Mouse (Mus musculus) MEL (cell line): ENCODE data around the gene Proser3. TPM values are rescaled to one million over a fixed set of nuclear protein-coding genes. Genes with fewer than 3 reads are reported as not detected.
A peak's percentile ranks its signal among the peaks of the same experiment; 100 is the strongest.

ENCODE experiments used
- DNase-seq: peaks from one replicate; pipeline ENCODE4 v3.0.0; 2011; ENCODE audit warnings: low read depth, low spot score
- H3K27ac ChIP-seq: 2 replicates; pipeline ENCODE4 v1.5.1; 2012; ENCODE audit warnings: low read depth, mild to moderate bottlenecking, control low read depth, low read length, moderate library complexity; ENCODE audit not compliant: control insufficient read depth
- H3K27me3 ChIP-seq, 2 experiments: fragments of 150-350 bp in 1 of 2; sonication (generic) in 1 of 2; 2 replicates each; pipeline ENCODE4 v1.6.1; 2012; ENCODE audit warnings: low read length in 2 of 2, mild to moderate bottlenecking in 2 of 2, improper control_type of control experiment in 1 of 2, moderate library complexity in 1 of 2; ENCODE audit not compliant: insufficient read depth in 2 of 2, control insufficient read depth in 1 of 2
- H3K36me3 ChIP-seq, 2 experiments: 2 replicates each; pipeline ENCODE4 v1.6.1; 2012 to 2014; ENCODE audit warnings: low read length in 2 of 2, improper control_type of control experiment in 1 of 2, inconsistent platforms in 1 of 2, mild to moderate bottlenecking in 1 of 2; ENCODE audit not compliant: insufficient read depth in 2 of 2, control insufficient read depth in 1 of 2
- H3K4me1 ChIP-seq, 2 experiments: fragments of 150-350 bp in 1 of 2; sonication (generic) in 1 of 2; 2 replicates each; pipeline ENCODE4 v1.6.1; 2012; ENCODE audit warnings: low read length in 2 of 2, improper control_type of control experiment in 1 of 2, mild to moderate bottlenecking in 1 of 2; ENCODE audit not compliant: insufficient read depth in 2 of 2, control insufficient read depth in 1 of 2
- H3K4me3 ChIP-seq, 2 experiments: fragments of 150-350 bp in 1 of 2; sonication (generic) in 1 of 2; 2 replicates each; pipeline ENCODE4 v1.5.1; 2012; ENCODE audit warnings: low read depth in 2 of 2, low read length in 2 of 2, mild to moderate bottlenecking in 2 of 2, moderate library complexity in 2 of 2, control low read depth in 1 of 2, improper control_type of control experiment in 1 of 2; ENCODE audit not compliant: control insufficient read depth in 1 of 2, insufficient read depth in 1 of 2
- H3K79me2 ChIP-seq: 2 replicates; pipeline ENCODE4 v1.6.1; 2012; ENCODE audit warnings: mild to moderate bottlenecking, low read length, moderate library complexity; ENCODE audit not compliant: control insufficient read depth, poor library complexity, insufficient read depth
- H3K9ac ChIP-seq: 2 replicates; pipeline ENCODE4 v1.6.1; 2012; ENCODE audit warnings: low read depth, mild to moderate bottlenecking, control low read depth, low read length, moderate library complexity; ENCODE audit not compliant: control insufficient read depth, poor library complexity, severe bottlenecking
- H3K9me3 ChIP-seq: fragments of 150-350 bp; sonication (generic); replicated peaks from 2 replicates; pipeline ENCODE4 v1.6.1; 2012; ENCODE audit warnings: mild to moderate bottlenecking, low read length, improper control_type of control experiment, moderate library complexity; ENCODE audit not compliant: insufficient read depth
- BHLHE40 ChIP-seq: IDR thresholded peaks from 2 replicates; pipeline ENCODE4 v1.6.1; 2012; ENCODE audit warnings: low read depth, mild to moderate bottlenecking, inconsistent platforms, low read length, improper control_type of control experiment, borderline replicate concordance
- CHD2 ChIP-seq: IDR thresholded peaks from 2 replicates; pipeline ENCODE4 v1.6.1; 2011; ENCODE audit warnings: low read length, improper control_type of control experiment
- CTCF ChIP-seq, 3 experiments: IDR thresholded peaks in 2 of 3; conservative IDR thresholded peaks in 1 of 3; 2 replicates each; pipeline ENCODE4 v1.5.1; 2011 to 2012; ENCODE audit warnings: low read length in 3 of 3, low read depth in 2 of 3, mild to moderate bottlenecking in 2 of 3, improper control_type of control experiment in 1 of 3, inconsistent platforms in 1 of 3, mixed read lengths in 1 of 3, moderate library complexity in 1 of 3; ENCODE audit not compliant: control insufficient read depth in 1 of 3, insufficient read depth in 1 of 3, poor library complexity in 1 of 3, severe bottlenecking in 1 of 3
- ELF1 ChIP-seq: IDR thresholded peaks from 2 replicates; pipeline ENCODE4 v1.6.1; 2014; ENCODE audit warnings: low read depth, mild to moderate bottlenecking, inconsistent platforms, low read length, improper control_type of control experiment, moderate library complexity
- EP300 ChIP-seq, 2 experiments: IDR thresholded peaks; 2 replicates each; pipeline ENCODE4 v1.6.1; 2011; ENCODE audit warnings: improper control_type of control experiment in 2 of 2, low read length in 2 of 2, low read depth in 1 of 2, mild to moderate bottlenecking in 1 of 2
- GABPA ChIP-seq: IDR thresholded peaks from 2 replicates; pipeline ENCODE4 v1.6.1; 2012; ENCODE audit warnings: low read depth, mild to moderate bottlenecking, inconsistent platforms, low read length, improper control_type of control experiment, moderate library complexity
- GATA1 ChIP-seq: IDR thresholded peaks from 2 replicates; pipeline ENCODE4 v1.6.1; 2011; ENCODE audit warnings: low read depth, low read length, improper control_type of control experiment
- HCFC1 ChIP-seq: IDR thresholded peaks from 2 replicates; pipeline ENCODE4 v1.6.1; 2012; ENCODE audit warnings: low read depth, mild to moderate bottlenecking, inconsistent platforms, low read length, improper control_type of control experiment, moderate library complexity
- MAX ChIP-seq: IDR thresholded peaks from 2 replicates; pipeline ENCODE4 v1.6.1; 2011; ENCODE audit warnings: low read length, improper control_type of control experiment
- MAZ ChIP-seq: IDR thresholded peaks from 2 replicates; pipeline ENCODE4 v1.6.1; 2012; ENCODE audit warnings: low read depth, mild to moderate bottlenecking, inconsistent platforms, low read length, improper control_type of control experiment
- MEF2A ChIP-seq: IDR thresholded peaks from 2 replicates; pipeline ENCODE4 v1.6.1; 2014; ENCODE audit warnings: low read depth, mild to moderate bottlenecking, inconsistent platforms, low read length, improper control_type of control experiment; ENCODE audit not compliant: poor library complexity, insufficient replicate concordance, severe bottlenecking; ENCODE audit errors: extremely low read depth
- MXI1 ChIP-seq: IDR thresholded peaks from 2 replicates; pipeline ENCODE4 v1.6.1; 2011; ENCODE audit warnings: mild to moderate bottlenecking, low read depth, low read length, improper control_type of control experiment
- MYB ChIP-seq: IDR thresholded peaks from 2 replicates; pipeline ENCODE4 v1.6.1; 2011; ENCODE audit warnings: mild to moderate bottlenecking, low read depth, low read length, improper control_type of control experiment
- MYC ChIP-seq: IDR thresholded peaks from 2 replicates; pipeline ENCODE4 v1.6.1; 2011; ENCODE audit warnings: low read depth, mild to moderate bottlenecking, low read length, improper control_type of control experiment, moderate library complexity
- NELFE ChIP-seq: IDR thresholded peaks from 2 replicates; pipeline ENCODE4 v1.6.1; 2011; ENCODE audit warnings: low read depth, low read length, improper control_type of control experiment
- NRF1 ChIP-seq: IDR thresholded peaks from 2 replicates; pipeline ENCODE4 v1.6.1; 2014; ENCODE audit warnings: low read depth, mild to moderate bottlenecking, inconsistent platforms, low read length, improper control_type of control experiment, moderate library complexity; ENCODE audit not compliant: poor library complexity, insufficient read depth, severe bottlenecking
- POLR2A ChIP-seq, 2 experiments: IDR thresholded peaks; 2 replicates each; pipeline ENCODE4 v1.6.1; 2011 to 2012; ENCODE audit warnings: low read length in 2 of 2, mild to moderate bottlenecking in 2 of 2, control low read depth in 1 of 2, improper control_type of control experiment in 1 of 2, low read depth in 1 of 2, moderate library complexity in 1 of 2; ENCODE audit not compliant: control insufficient read depth in 1 of 2, insufficient read depth in 1 of 2, poor library complexity in 1 of 2
- SIN3A ChIP-seq: IDR thresholded peaks from 2 replicates; pipeline ENCODE4 v1.6.1; 2012; ENCODE audit warnings: low read length, improper control_type of control experiment, inconsistent platforms
- TAL1 ChIP-seq: IDR thresholded peaks from 2 replicates; pipeline ENCODE4 v1.6.1; 2012; ENCODE audit warnings: mild to moderate bottlenecking, inconsistent platforms, low read length, moderate library complexity, mixed read lengths
- TBP ChIP-seq: IDR thresholded peaks from 2 replicates; pipeline ENCODE4 v1.8.0; 2011; ENCODE audit warnings: low read depth, low read length, improper control_type of control experiment
- USF1 ChIP-seq: IDR thresholded peaks from 2 replicates; pipeline ENCODE4 v1.6.1; 2014; ENCODE audit warnings: low read depth, mild to moderate bottlenecking, inconsistent platforms, low read length, improper control_type of control experiment, moderate library complexity
- ZMIZ1 ChIP-seq: IDR thresholded peaks from 2 replicates; pipeline ENCODE4 v1.6.1; 2012; ENCODE audit warnings: low read depth, mild to moderate bottlenecking, inconsistent platforms, low read length, improper control_type of control experiment, moderate library complexity
- polyA plus RNA-seq, 2 experiments: library from polyadenylated mRNA; stranded (reverse) in 1 of 2; unstranded in 1 of 2; fragments of >175 nt in 1 of 2; fragments of >200 nt in 1 of 2; gene quantifications; 2 replicates each; pipeline versions ENCODE4 v1.2.1 to v1.2.4; 2012; ENCODE audit warnings: low replicate concordance in 2 of 2, low read depth in 1 of 2; ENCODE audit not compliant: insufficient read length in 2 of 2, insufficient read depth in 1 of 2, missing spikeins in 1 of 2
- total RNA-seq: library from RNA; depleted of rRNA; stranded (reverse); fragments of 300-350 nt; gene quantifications from 2 replicates; pipeline ENCODE4 v1.2.3, GENCODE M21; 2012

The Proser3 gene
- total and polyA plus RNA-seq, 3 experiments = 2.3 to 8.9 TPM; not detected in 1

- no peak for TF ChIP-seq CHD2
- TF ChIP-seq GATA1 = peak; percentile 94
These were observed 7.8 kb downstream of the Proser3 start (continued) for GRCm38 (mm10) chr7:30544327-30544726.

- DNase-seq = no peak
- Histone ChIP-seq H3K36me3 (peaks cover 0 to 22% of the 10 kb centered on the region in 2 experiments; a peak in 2 of 4 replicates), H3K9ac (no peak overlapping the region), H3K9me3 (no peaks in the 10 kb centered on the region), H3K27ac (no peak overlapping the region), H3K79me2 (no peaks in the 10 kb centered on the region), H3K4me1 (peaks cover 0 to 20% of the 10 kb centered on the region in 2 experiments; a peak in 3 of 4 replicates), H3K27me3 (no peaks in the 10 kb centered on the region), H3K4me3 (no peak overlapping the region)
- TF ChIP-seq MAZ = no peak
- no peak for TF ChIP-seq ZMIZ1
These were observed 11.5 kb downstream of the Proser3 start for GRCm38 (mm10) chr7:30540572-30540971.

DNA sequence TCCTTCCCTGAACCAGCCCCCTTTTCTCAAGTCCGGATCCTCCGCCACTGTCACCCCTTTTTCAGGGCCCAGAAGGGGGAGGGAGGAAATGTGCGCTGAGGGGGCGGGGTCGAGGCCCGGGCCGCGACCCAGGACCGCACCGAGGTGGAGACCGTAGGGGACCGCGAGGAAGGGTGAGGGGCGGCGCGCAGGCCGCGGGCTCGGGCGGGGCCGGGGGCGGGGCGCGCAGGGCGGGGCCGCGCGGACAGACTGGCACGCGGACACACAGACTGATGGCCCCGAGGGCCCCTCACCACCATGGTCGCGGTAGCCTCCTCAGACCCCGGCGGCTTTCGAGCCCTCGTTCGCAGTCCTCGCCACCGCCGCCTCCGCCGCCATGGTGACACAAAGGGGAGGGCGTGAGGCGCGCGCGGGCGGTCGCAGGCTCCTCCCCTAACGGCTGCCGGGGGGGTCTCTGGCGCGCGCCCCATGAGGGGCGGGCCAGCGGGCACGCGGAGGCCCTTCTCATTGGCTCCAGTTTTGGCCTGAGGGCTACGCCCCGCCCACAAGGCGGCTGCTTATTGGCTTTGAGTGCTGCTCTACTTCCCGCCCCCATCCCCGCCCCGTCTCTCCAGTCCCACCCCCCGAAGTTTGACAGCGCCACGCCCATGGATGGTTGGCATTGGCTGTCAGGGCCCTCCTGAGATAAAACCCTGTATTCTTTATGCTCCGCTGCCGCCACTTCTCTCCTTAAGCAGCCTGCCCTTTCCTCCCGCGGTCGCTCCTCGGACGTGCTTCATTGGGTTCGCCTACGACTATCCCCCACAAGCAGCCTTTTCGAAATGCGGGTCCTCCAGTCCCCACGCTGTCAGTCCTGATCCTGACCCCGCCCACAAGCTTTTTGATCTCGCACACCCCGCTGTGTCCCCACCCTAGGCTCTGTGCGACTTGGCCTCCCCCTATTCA is 17.2 kb downstream of the Proser3 start, which contains the start of gene Arhgap33:
Arhgap33 (minus strand) TSS at position 428 of the 945 bp plus-strand sequence.
- H3K79me2 ChIP-seq = no peaks in the 10 kb centered on the region; the same call in 1 of the 2 replicates
- H3K9me3 ChIP-seq = no peaks in the 10 kb centered on the region
- peak within 1 kb of the TSS; percentile 92 for H3K9ac ChIP-seq
- peak within 1 kb of the TSS; percentile 82 for H3K27ac ChIP-seq
- H3K36me3 ChIP-seq = peaks cover 0 to 13% of the 10 kb centered on the region in 2 experiments; a peak in 2 of 4 replicates
- 0 out of 2 replicates have a peak, but pooled peaks have one; percentile 2 for TF ChIP-seq BHLHE40
- TF ChIP-seq MYC = no peak
- TF ChIP-seq MYB = peak; percentile 82
- TF ChIP-seq POLR2A (IDR thresholded peaks at IDR 0.05; ENCODE audit: control insufficient read depth in 1 of 2, insufficient read depth in 1 of 2, low read depth in 1 of 2, low read length in 2 of 2, poor library complexity in 1 of 2) = peak in 1 of 2 experiments; percentile 75; a peak in 2 of 4 replicates
- TF ChIP-seq NRF1 = 0 out of 2 replicates have a peak, but pooled peaks have one; percentile 21
- peak; percentile 48; the same call in 1 of the 2 replicates for TF ChIP-seq ZMIZ1
- TF ChIP-seq CHD2 = no peak
- TF ChIP-seq CTCF (IDR thresholded peaks at IDR 0.05 in 2 of 3, conservative IDR thresholded peaks at IDR 0.05 in 1 of 3; ENCODE audit: control insufficient read depth in 1 of 3, insufficient read depth in 1 of 3, low read depth in 2 of 3, low read length in 3 of 3, poor library complexity in 1 of 3, severe bottlenecking in 1 of 3) = no peak
- TF ChIP-seq GABPA = no peak
- peak; percentile 49; the same call in 1 of the 2 replicates for TF ChIP-seq HCFC1
- peak; percentile 17; the same call in 1 of the 2 replicates for TF ChIP-seq ELF1
- no peak for TF ChIP-seq MEF2A
- TF ChIP-seq MAX = peak; percentile 68
- TF ChIP-seq EP300 (IDR thresholded peaks at IDR 0.05; ENCODE audit: low read depth in 1 of 2, low read length in 2 of 2) = peak; percentile 26 to 55; a peak in 2 of 4 replicates
- peak; percentile 69 for TF ChIP-seq SIN3A
- TF ChIP-seq USF1 = peak; percentile 31; the same call in 1 of the 2 replicates
- peak; percentile 38; the same call in 1 of the 2 replicates for TF ChIP-seq TBP
- TF ChIP-seq MXI1 = peak; percentile 59
- TF ChIP-seq MAZ = peak; percentile 95; the same call in 1 of the 2 replicates
- TF ChIP-seq TAL1 = no peak
- peak; percentile 53 for TF ChIP-seq NELFE
- TF ChIP-seq GATA1 = no peak
- H3K4me1 ChIP-seq = peaks cover 0 to 15% of the 10 kb centered on the region in 2 experiments; a peak in 2 of 4 replicates
- DNase-seq = peak; percentile 98
- peak within 1 kb of the TSS; percentile 85 to 96 for H3K4me3 ChIP-seq
- H3K27me3 ChIP-seq = no peaks in the 10 kb centered on the region
